Mouse (Mus musculus): Measurements from ENCODE around the gene Cdh15. TPM values are rescaled to one million over a fixed set of nuclear protein-coding genes. Genes with fewer than 3 reads are reported as not detected.

The Cdh15 gene
- polyA plus RNA-seq, 1 experiment from 2014 or later = 0.10 TPM

- Histone ChIP-seq H3K27me3 (replicated peaks; ENCODE audit: insufficient read depth, low read length) (no peaks in the 10 kb centered on the region), H3K36me3 (ENCODE audit: insufficient read depth, low read length) (peaks cover 62% of the 10 kb centered on the region; the same call in 1 of the 2 replicates), H3K4me3 (ENCODE audit: low read depth, low read length) (no peak overlapping the region), H3K4me1 (ENCODE audit: insufficient read depth, low read depth, low read length) (no peaks in the 10 kb centered on the region), H3K4me2 (replicated peaks; ENCODE audit: low read depth, low read length) (no peak overlapping the region), H3K9ac (replicated peaks; ENCODE audit: low read depth) (no peak overlapping the region), H3K9me3 (ENCODE audit: low read length) (no peaks in the 10 kb centered on the region), H3K27ac (ENCODE audit: low read length) (no peak overlapping the region)
- no peak for TF ChIP-seq CTCF (IDR thresholded peaks at IDR 0.05)
- no peak for TF ChIP-seq EP300 (IDR thresholded peaks at IDR 0.05)
- WGBS = 89% methylated on average over 11 of the region's 11 CpGs
- ATAC-seq (no peak), DNase-seq (ENCODE audit: low spot score) (no peak)
Measured at GRCm38 (mm10) chr8:122896317-122896716, 48.6 kb downstream of the Cdh15 start.

GRCm38 (mm10) chr8:122897200-122897599 is 49.4 kb downstream of the Cdh15 start:
- Histone ChIP-seq H3K9ac (replicated peaks; ENCODE audit: low read depth) (no peak overlapping the region), H3K36me3 (ENCODE audit: insufficient read depth, low read length) (peaks cover 55% of the 10 kb centered on the region; the same call in 1 of the 2 replicates), H3K4me1 (ENCODE audit: insufficient read depth, low read depth, low read length) (no peaks in the 10 kb centered on the region), H3K4me3 (ENCODE audit: low read depth, low read length) (no peak overlapping the region), H3K4me2 (replicated peaks; ENCODE audit: low read depth, low read length) (no peak overlapping the region), H3K27ac (ENCODE audit: low read length) (no peak overlapping the region), H3K9me3 (ENCODE audit: low read length) (no peaks in the 10 kb centered on the region), H3K27me3 (replicated peaks; ENCODE audit: insufficient read depth, low read length) (no peaks in the 10 kb centered on the region)
- WGBS = 91% methylated on average over 8 of the region's 8 CpGs
- DNase-seq (ENCODE audit: low spot score) (no peak), ATAC-seq (no peak)
- TF ChIP-seq CTCF (IDR thresholded peaks at IDR 0.05) = no peak

GRCm38 (mm10) chr8:122898018-122898417 is 50.3 kb downstream of the Cdh15 start:
- no peaks in the 10 kb centered on the region for H3K4me1 ChIP-seq (ENCODE audit: insufficient read depth, low read depth, low read length)
- 71% methylated on average over 4 of the region's 4 CpGs for WGBS

GRCm38 (mm10) chr8:122898473-122898872 is 50.7 kb downstream of the Cdh15 start:
- TF ChIP-seq EP300 (IDR thresholded peaks at IDR 0.05) = no peak
- no peak for TF ChIP-seq CTCF (IDR thresholded peaks at IDR 0.05)
- WGBS = 86% methylated on average over 12 of the region's 12 CpGs
- H3K4me1 ChIP-seq (ENCODE audit: insufficient read depth, low read depth, low read length) = no peaks in the 10 kb centered on the region
- no peak overlapping the region for H3K4me2 ChIP-seq (replicated peaks; ENCODE audit: low read depth, low read length)
- no peak overlapping the region for H3K27ac ChIP-seq (ENCODE audit: low read length)
- no peak overlapping the region for H3K9ac ChIP-seq (replicated peaks; ENCODE audit: low read depth)
- H3K9me3 ChIP-seq (ENCODE audit: low read length) = no peaks in the 10 kb centered on the region
- no peaks in the 10 kb centered on the region for H3K27me3 ChIP-seq (replicated peaks; ENCODE audit: insufficient read depth, low read length)
- peak; percentile 28 for DNase-seq (ENCODE audit: low spot score)
- no peak overlapping the region for H3K4me3 ChIP-seq (ENCODE audit: low read depth, low read length)
- H3K36me3 ChIP-seq (ENCODE audit: insufficient read depth, low read length) = peaks cover 48% of the 10 kb centered on the region; the same call in 1 of the 2 replicates
- ATAC-seq = peak; percentile 28; the same call in 1 of the 2 replicates

More at GRCm38 (mm10) chr8:122898018-122898417, 50.3 kb downstream of the Cdh15 start:
- Histone ChIP-seq H3K4me2 (replicated peaks; ENCODE audit: low read depth, low read length) (no peak overlapping the region), H3K27me3 (replicated peaks; ENCODE audit: insufficient read depth, low read length) (no peaks in the 10 kb centered on the region), H3K36me3 (ENCODE audit: insufficient read depth, low read length) (peaks cover 52% of the 10 kb centered on the region; the same call in 1 of the 2 replicates), H3K9ac (replicated peaks; ENCODE audit: low read depth) (no peak overlapping the region), H3K4me3 (ENCODE audit: low read depth, low read length) (no peak overlapping the region), H3K27ac (ENCODE audit: low read length) (no peak overlapping the region), H3K9me3 (ENCODE audit: low read length) (no peaks in the 10 kb centered on the region)
- no peak for ATAC-seq
- DNase-seq (ENCODE audit: low spot score) = no peak
- TF ChIP-seq EP300 (IDR thresholded peaks at IDR 0.05) (no peak), CTCF (IDR thresholded peaks at IDR 0.05) (no peak)

- no peak for DNase-seq (ENCODE audit: low spot score)
Measured at GRCm38 (mm10) chr8:122899085-122899484, 51.3 kb downstream of the Cdh15 start.

GRCm38 (mm10) chr8:122901476-122901875 is 53.7 kb downstream of the Cdh15 start:
- no peak overlapping the region for H3K27ac ChIP-seq (ENCODE audit: low read length)

More at GRCm38 (mm10) chr8:122899085-122899484, 51.3 kb downstream of the Cdh15 start:
- Histone ChIP-seq H3K4me3 (ENCODE audit: low read depth, low read length) (no peak overlapping the region), H3K27me3 (replicated peaks; ENCODE audit: insufficient read depth, low read length) (no peaks in the 10 kb centered on the region), H3K36me3 (ENCODE audit: insufficient read depth, low read length) (peaks cover 46% of the 10 kb centered on the region; the same call in 1 of the 2 replicates), H3K9ac (replicated peaks; ENCODE audit: low read depth) (no peak overlapping the region), H3K4me1 (ENCODE audit: insufficient read depth, low read depth, low read length) (no peaks in the 10 kb centered on the region), H3K27ac (ENCODE audit: low read length) (no peak overlapping the region), H3K9me3 (ENCODE audit: low read length) (no peaks in the 10 kb centered on the region), H3K4me2 (replicated peaks; ENCODE audit: low read depth, low read length) (no peak overlapping the region)
- TF ChIP-seq EP300 (IDR thresholded peaks at IDR 0.05) = no peak
- peak; percentile 23; the same call in 1 of the 2 replicates for TF ChIP-seq CTCF (IDR thresholded peaks at IDR 0.05)
- no peak for ATAC-seq
- WGBS = 58% methylated on average over 5 of the region's 5 CpGs

More at GRCm38 (mm10) chr8:122901476-122901875, 53.7 kb downstream of the Cdh15 start:
- no peaks in the 10 kb centered on the region for H3K27me3 ChIP-seq (replicated peaks; ENCODE audit: insufficient read depth, low read length)
- ATAC-seq (no peak), DNase-seq (ENCODE audit: low spot score) (no peak)
- no peaks in the 10 kb centered on the region for H3K9me3 ChIP-seq (ENCODE audit: low read length)
- H3K36me3 ChIP-seq (ENCODE audit: insufficient read depth, low read length) = peaks cover 25% of the 10 kb centered on the region; the same call in 1 of the 2 replicates
- no peak overlapping the region for H3K9ac ChIP-seq (replicated peaks; ENCODE audit: low read depth)
- no peak overlapping the region for H3K4me2 ChIP-seq (replicated peaks; ENCODE audit: low read depth, low read length)
- H3K4me1 ChIP-seq (ENCODE audit: insufficient read depth, low read depth, low read length) = peaks cover 6% of the 10 kb centered on the region
- TF ChIP-seq CTCF (IDR thresholded peaks at IDR 0.05) (no peak), EP300 (IDR thresholded peaks at IDR 0.05) (no peak)
- WGBS = 82% methylated on average over 7 of the region's 7 CpGs
- no peak overlapping the region for H3K4me3 ChIP-seq (ENCODE audit: low read depth, low read length)

Data from lung, postnatal 0 days (tissue).